Mouse (Mus musculus) forebrain, embryonic 16.5 days (tissue): ENCODE measurements around the gene Fgfr2. TPM values are rescaled to one million over a fixed set of nuclear protein-coding genes. Genes with fewer than 3 reads are reported as not detected.

ENCODE experiments used
- ATAC-seq: fragments of 200-750 bp; cut with Nextera tagmentation; 2 replicates; pipeline ENCODE4 v1.8.0; 2017; ENCODE audit warnings: mild to moderate bottlenecking, moderate library complexity
- H3K27ac ChIP-seq: fragments of 300-500 bp; sonication (generic); 2 replicates; pipeline ENCODE4 v1.5.1; 2014; ENCODE audit warnings: low read length, control low read depth
- H3K27me3 ChIP-seq: fragments of 300-500 bp; sonication (generic); replicated peaks from 2 replicates; pipeline ENCODE4 v1.6.1; 2014; ENCODE audit warnings: low read length; ENCODE audit not compliant: control insufficient read depth, insufficient read depth
- H3K36me3 ChIP-seq: fragments of 300-500 bp; sonication (generic); 2 replicates; pipeline ENCODE4 v1.6.1; 2014; ENCODE audit not compliant: control insufficient read depth, insufficient read depth
- H3K4me1 ChIP-seq: fragments of 300-500 bp; sonication (generic); replicated peaks from 2 replicates; pipeline ENCODE4 v1.6.1; 2014; ENCODE audit warnings: low read length; ENCODE audit not compliant: control insufficient read depth, insufficient read depth
- H3K4me2 ChIP-seq: fragments of 300-500 bp; sonication (generic); 2 replicates; pipeline ENCODE4 v1.6.1; 2014; ENCODE audit warnings: mild to moderate bottlenecking, low read length, control low read depth
- H3K4me3 ChIP-seq: fragments of 300-500 bp; sonication (generic); replicated peaks from 2 replicates; pipeline ENCODE4 v1.5.1; 2014; ENCODE audit warnings: mild to moderate bottlenecking, low read length, control low read depth
- H3K9ac ChIP-seq: fragments of 300-500 bp; sonication (generic); replicated peaks from 2 replicates; pipeline ENCODE4 v1.6.1; 2014; ENCODE audit warnings: low read depth, low read length, control low read depth
- H3K9me3 ChIP-seq: fragments of 300-500 bp; sonication (generic); 2 replicates; pipeline ENCODE4 v1.6.1; 2016; ENCODE audit warnings: low read length; ENCODE audit not compliant: control insufficient read depth
- WGBS: fragments of 180-500 bp; shearing (Covaris S2); extraction: QIAGEN DNeasy Blood & Tissue Kit; methylation state at CpG from one replicate; pipeline ENCODE4 v1.1.7; 2014; 5-methylcytosine and 5-hydroxymethylcytosine counted together
- polyA plus RNA-seq: library from polyadenylated mRNA; unstranded; fragments of >200 nt; fragmentation: Nextera tagmentation; extraction: Ambion mirVana; gene quantifications from 2 replicates; pipeline ENCODE4 v1.2.1, GENCODE M21; 2015

Gene Fgfr2
- polyA plus RNA-seq, 1 experiment from 2014 or later: 39.2 TPM

GRCm38 (mm10) chr7:132786011-132786410 is 337.1 kb downstream of the Fgfr2 start:
- Histone ChIP-seq H3K4me1 (peaks cover 26% of the 10 kb centered on the region), H3K4me2 (no peak overlapping the region), H3K4me3 (no peak overlapping the region), H3K27me3 (no peaks in the 10 kb centered on the region), H3K9me3 (no peaks in the 10 kb centered on the region), H3K9ac (no peak overlapping the region), H3K27ac (no peak overlapping the region), H3K36me3 (no peaks in the 10 kb centered on the region)
- 65% methylated on average over 7 of the region's 7 CpGs for WGBS
- no peak for ATAC-seq

- Histone ChIP-seq H3K9ac (no peak overlapping the region), H3K36me3 (no peaks in the 10 kb centered on the region), H3K9me3 (no peaks in the 10 kb centered on the region), H3K4me3 (no peak overlapping the region), H3K4me2 (no peak overlapping the region), H3K27ac (no peak overlapping the region), H3K4me1 (peaks cover 35% of the 10 kb centered on the region), H3K27me3 (no peaks in the 10 kb centered on the region)
- ATAC-seq: no peak
- 84% methylated on average over 5 of the region's 5 CpGs for WGBS
These were observed 339.0 kb downstream of the Fgfr2 start for GRCm38 (mm10) chr7:132784101-132784500.

GRCm38 (mm10) chr7:132781850-132782249 is 341.3 kb downstream of the Fgfr2 start:
- Histone ChIP-seq H3K4me3 (no peak overlapping the region), H3K4me2 (no peak overlapping the region), H3K4me1 (peaks cover 35% of the 10 kb centered on the region), H3K9me3 (no peaks in the 10 kb centered on the region), H3K9ac (no peak overlapping the region), H3K36me3 (no peaks in the 10 kb centered on the region), H3K27me3 (no peaks in the 10 kb centered on the region), H3K27ac (no peak overlapping the region; the same call in 1 of the 2 replicates)
- WGBS: 46% methylated on average over 6 of the region's 6 CpGs
- ATAC-seq: peak; percentile 12; the same call in 1 of the 2 replicates

GRCm38 (mm10) chr7:132781130-132781814 is 341.9 kb downstream of the Fgfr2 start:
- ATAC-seq: peak; percentile 76
- Histone ChIP-seq H3K9me3 (no peaks in the 10 kb centered on the region), H3K4me1 (peaks cover 32% of the 10 kb centered on the region), H3K27me3 (no peaks in the 10 kb centered on the region), H3K27ac (peak overlapping the region; percentile 50), H3K4me3 (no peak overlapping the region), H3K36me3 (no peaks in the 10 kb centered on the region), H3K9ac (no peak overlapping the region), H3K4me2 (no peak overlapping the region)
- WGBS: 15% methylated on average over 7 of the region's 7 CpGs

GRCm38 (mm10) chr7:132780611-132781010 is 342.5 kb downstream of the Fgfr2 start:
- H3K36me3 ChIP-seq: no peaks in the 10 kb centered on the region
- no peak overlapping the region for H3K9ac ChIP-seq
- 17% methylated on average over 4 of the region's 4 CpGs for WGBS
- H3K27me3 ChIP-seq: no peaks in the 10 kb centered on the region
- peak; percentile 64; the same call in 1 of the 2 replicates for ATAC-seq
- H3K9me3 ChIP-seq: no peaks in the 10 kb centered on the region
- H3K4me3 ChIP-seq: no peak overlapping the region
- H3K4me2 ChIP-seq: no peak overlapping the region
- peak overlapping the region; percentile 50 for H3K27ac ChIP-seq
- H3K4me1 ChIP-seq: peaks cover 25% of the 10 kb centered on the region

- H3K4me2 ChIP-seq: no peak overlapping the region
- WGBS: 91% methylated on average over 13 of the region's 13 CpGs
- peaks cover 25% of the 10 kb centered on the region for H3K4me1 ChIP-seq
- H3K9ac ChIP-seq: no peak overlapping the region
- no peak for ATAC-seq
- no peaks in the 10 kb centered on the region for H3K36me3 ChIP-seq
- H3K27ac ChIP-seq: no peak overlapping the region
- H3K4me3 ChIP-seq: no peak overlapping the region
- no peaks in the 10 kb centered on the region for H3K9me3 ChIP-seq
- no peaks in the 10 kb centered on the region for H3K27me3 ChIP-seq
These were observed 344.5 kb downstream of the Fgfr2 start for GRCm38 (mm10) chr7:132778630-132779029.

GRCm38 (mm10) chr7:132777728-132778453 is 345.3 kb downstream of the Fgfr2 start:
- ATAC-seq: no peak
- Histone ChIP-seq H3K9me3 (no peaks in the 10 kb centered on the region), H3K4me2 (no peak overlapping the region), H3K27ac (no peak overlapping the region), H3K4me3 (no peak overlapping the region), H3K36me3 (no peaks in the 10 kb centered on the region), H3K27me3 (no peaks in the 10 kb centered on the region), H3K4me1 (peaks cover 25% of the 10 kb centered on the region), H3K9ac (no peak overlapping the region)
- WGBS: 95% methylated on average over 1 of the region's 1 CpGs

- H3K36me3 ChIP-seq: no peaks in the 10 kb centered on the region
- no peaks in the 10 kb centered on the region for H3K9me3 ChIP-seq
These were observed 346.0 kb downstream of the Fgfr2 start for GRCm38 (mm10) chr7:132777117-132777516.

GRCm38 (mm10) chr7:132776338-132777111 is 346.6 kb downstream of the Fgfr2 start:
- Histone ChIP-seq H3K27ac (no peak overlapping the region), H3K9ac (no peak overlapping the region), H3K36me3 (no peaks in the 10 kb centered on the region), H3K9me3 (no peaks in the 10 kb centered on the region), H3K4me3 (no peak overlapping the region), H3K4me2 (no peak overlapping the region), H3K27me3 (no peaks in the 10 kb centered on the region), H3K4me1 (peaks cover 17% of the 10 kb centered on the region)
- no peak for ATAC-seq
- WGBS: 76% methylated on average over 7 of the region's 7 CpGs

More at GRCm38 (mm10) chr7:132777117-132777516, 346.0 kb downstream of the Fgfr2 start:
- no peak overlapping the region for H3K4me3 ChIP-seq
- H3K27me3 ChIP-seq: no peaks in the 10 kb centered on the region
- H3K9ac ChIP-seq: no peak overlapping the region
- H3K27ac ChIP-seq: no peak overlapping the region
- ATAC-seq: no peak
- H3K4me1 ChIP-seq: peaks cover 22% of the 10 kb centered on the region
- no peak overlapping the region for H3K4me2 ChIP-seq
- WGBS: 92% methylated on average over 7 of the region's 7 CpGs
